Mouse (Mus musculus) cerebellum, adult 18-20 months (tissue): ENCODE results near the gene Zfp747.
"Not testable (repeated sequence)": the region's sequence is repeated elsewhere in the genome, so short reads cannot be mapped to it uniquely, and the experiment has no call there.

Experiments used
- DNase-seq, 2 experiments: peaks; one replicate each; pipeline ENCODE4 v3.0.0; 2021

Gene Zfp747

GRCm38 (mm10) chr7:127371213-127371612 lies 4.6 kb downstream of the Zfp747 start:
- no peak for DNase-seq

DNA sequence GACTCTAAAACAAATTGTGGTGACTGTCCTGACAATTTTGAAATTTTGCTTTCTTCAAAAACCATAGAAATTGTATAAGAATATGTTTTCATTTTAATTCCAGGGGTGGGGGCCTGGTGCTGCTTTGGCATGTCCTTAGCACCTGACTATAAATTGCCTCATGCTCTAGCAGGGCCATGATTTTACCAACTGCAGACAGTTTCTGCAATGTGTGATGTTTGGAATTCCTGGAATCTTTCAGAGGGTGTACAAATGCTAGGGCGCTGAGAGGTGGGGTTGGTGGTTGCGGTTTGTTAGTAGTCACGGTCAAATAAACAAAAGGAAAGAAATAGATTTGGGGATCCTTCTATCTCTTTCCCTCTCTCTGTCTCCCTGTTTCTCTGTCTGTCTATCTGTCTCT lies 9.6 kb downstream of the Zfp747 start:
- DNase-seq, result no peak

GRCm38 (mm10) chr7:127364166-127364565 lies 11.7 kb downstream of the Zfp747 start:
- DNase-seq, result peak; percentile 46 to 50

DNA sequence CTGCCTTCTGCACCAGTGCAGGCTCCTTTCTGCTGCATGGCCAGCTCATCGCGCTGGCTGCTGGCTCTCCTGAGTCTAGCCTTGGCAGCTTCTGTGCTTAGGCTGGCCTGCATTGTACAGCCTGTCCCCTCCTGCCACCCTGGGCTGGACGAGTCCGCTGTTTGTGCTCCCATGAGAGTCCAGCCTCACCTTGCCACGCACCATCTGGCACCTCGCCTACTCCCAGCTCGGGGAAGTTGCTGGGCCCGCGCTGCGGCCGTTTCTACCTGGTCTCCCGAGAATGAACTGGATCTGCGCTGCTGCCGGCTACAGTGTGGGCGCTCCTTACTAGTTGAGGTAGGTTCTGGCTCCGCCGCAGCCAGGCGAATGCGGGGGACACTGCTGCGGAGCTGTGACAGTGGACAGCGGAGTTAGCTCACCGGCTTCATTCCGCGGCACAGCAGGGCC lies 12.4 kb downstream of the Zfp747 start:
- DNase-seq, result peak; percentile 72 to 78

DNA sequence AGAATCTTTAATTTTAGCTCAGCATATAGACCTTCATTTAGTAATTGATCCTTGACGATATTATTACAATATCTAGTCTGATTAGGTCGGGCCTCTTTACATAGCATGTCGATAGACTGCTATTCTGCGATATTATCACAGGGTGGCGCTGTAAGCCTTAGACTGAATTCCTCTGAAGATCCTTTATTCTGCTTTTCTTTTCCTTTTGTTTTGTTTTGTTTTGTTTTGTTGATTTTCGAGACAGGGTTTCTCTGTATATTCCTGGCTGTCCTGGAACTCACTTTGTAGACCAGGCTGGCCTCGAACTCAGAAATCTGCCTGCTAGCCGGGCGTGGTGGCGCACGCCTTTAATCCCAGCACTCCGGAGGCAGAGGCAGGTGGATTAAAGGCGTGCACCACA lies 13.4 kb downstream of the Zfp747 start:
- peak; percentile 35 to 51 for DNase-seq

DNA sequence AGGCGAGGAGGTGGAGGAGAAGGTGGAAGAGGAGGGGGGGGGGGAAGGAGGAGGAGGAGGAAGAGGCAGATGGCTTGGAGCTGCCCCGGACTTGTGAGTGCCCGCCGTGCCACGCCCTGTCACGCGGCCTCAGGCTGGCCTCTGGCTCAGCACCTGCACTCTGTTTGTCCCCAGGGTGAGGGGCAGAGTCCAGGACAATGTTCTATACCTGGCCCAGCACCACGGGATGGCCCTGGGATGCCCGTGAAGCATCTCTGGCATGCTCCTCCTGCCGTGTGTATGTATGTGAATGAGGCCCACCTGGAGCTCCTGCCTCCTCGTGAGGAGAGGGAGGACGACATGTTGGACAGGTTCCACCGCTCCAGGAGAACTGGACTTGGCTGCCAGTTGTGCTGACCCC lies 14.4 kb downstream of the Zfp747 start:
- DNase-seq, result peak in 1 of 2 experiments; percentile 29

GRCm38 (mm10) chr7:127360265-127360664 lies 15.6 kb downstream of the Zfp747 start:
- no peak for DNase-seq

- DNase-seq, result no peak
Observed at GRCm38 (mm10) chr7:127358472-127358871, 17.4 kb downstream of the Zfp747 start.

- no peak for DNase-seq
Observed at GRCm38 (mm10) chr7:127357871-127358270, 18.0 kb downstream of the Zfp747 start.

GRCm38 (mm10) chr7:127355796-127356195 lies 20.1 kb downstream of the Zfp747 start:
- DNase-seq, result no peak

DNA sequence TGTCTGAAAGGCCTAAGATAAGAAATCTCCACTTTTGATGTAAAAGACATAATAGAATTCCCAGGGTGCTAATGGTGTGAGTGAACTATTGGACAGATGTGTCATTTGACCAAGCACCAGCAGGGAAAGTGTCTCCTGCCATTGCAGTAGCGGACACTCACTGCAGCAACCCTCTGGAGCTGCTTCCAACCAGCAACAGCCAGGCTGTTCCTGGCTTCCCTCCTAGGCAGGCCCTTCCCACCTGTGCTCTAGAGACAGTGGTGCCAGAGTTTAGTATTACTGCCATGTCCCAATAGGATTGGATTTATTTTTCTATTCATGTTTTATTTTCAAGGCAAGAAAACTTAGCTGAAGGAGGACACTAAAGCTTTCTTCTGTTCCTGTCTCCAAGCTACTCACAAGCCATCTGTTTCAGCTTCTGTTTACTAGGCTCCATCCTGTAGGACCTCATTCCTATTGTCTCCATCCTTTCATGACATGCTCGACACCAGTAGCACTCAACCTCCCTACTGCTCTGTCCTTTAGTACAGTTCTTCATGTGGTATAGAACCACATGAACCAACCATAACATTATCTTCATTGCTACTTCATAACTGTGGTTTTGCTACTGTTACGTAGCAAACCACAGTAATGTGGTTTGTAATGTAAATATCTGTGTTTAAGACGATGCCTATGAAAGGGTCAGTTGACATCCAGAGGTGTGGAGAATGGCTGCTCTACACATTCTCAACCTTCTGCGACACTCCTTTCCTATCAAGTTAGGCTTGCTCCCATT lies 24.4 kb downstream of the Zfp747 start:
- DNase-seq, result no peak

DNA sequence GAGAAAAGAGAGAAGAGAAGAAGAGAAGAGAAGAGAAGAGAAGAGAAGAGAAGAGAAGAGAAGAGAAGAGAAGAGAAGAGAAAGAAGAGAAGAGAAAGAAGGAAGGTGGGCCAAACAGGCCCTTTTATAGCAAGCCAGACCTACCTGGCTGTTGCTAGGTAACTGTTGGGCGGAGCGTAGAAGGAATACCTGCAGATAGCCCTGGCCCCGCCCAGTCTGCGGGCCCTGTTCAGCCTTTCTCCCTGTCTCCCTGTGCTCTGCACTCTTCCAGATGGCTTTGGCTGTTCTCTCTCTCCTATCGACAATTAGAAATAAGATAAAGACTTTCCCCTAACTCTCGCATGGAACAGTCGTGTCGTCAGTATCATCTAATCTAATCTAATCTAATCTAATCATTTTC lies 29.2 kb downstream of the Zfp747 start:
- peak; percentile 39 to 40 for DNase-seq

DNA sequence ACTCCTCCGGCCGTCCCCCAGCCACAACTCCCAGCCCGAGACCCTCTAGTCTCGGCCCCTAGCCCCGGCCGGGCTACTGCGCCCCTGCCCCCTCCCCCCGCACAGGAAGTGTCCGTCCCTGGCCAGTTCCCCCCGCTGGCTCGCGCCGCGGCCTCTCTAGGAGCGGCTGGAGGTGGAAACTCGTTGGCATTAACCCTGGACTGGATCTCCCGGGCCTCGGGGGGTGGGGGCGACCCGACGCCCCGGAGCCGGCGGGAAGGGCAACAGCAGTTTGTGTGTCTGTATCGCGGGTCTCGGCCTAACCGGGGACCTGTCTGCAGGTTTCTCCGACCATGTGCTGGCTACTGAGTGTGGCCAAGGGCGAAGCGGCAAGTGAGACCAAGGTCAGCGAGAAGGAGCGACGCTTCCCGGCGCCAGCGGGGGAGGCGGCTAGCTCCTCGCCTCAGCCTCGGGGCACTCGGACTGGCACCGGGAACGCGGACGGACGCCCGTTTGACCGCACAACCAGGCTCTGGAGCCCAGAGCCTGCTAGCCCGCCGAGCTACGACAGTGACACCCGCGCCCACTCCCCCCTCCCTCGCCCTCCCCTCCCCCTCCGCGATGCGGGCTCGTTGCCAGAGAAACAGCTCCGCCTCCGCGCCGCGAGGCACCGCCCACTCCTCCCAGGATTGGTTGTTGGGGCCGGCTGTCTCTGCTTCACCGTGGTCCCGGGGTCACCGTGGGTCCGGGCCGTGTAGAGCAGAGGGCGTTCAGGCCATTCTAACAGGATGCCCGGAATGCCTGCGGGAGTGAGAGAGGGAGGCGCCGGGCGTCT lies 30.1 kb downstream of the Zfp747 start, which contains the start of gene Zfp768:
Zfp768 (minus strand) TSS at position 78 of the 814 bp plus-strand sequence.
- DNase-seq, result peak; percentile 89 to 96

- DNase-seq, result peak in 1 of 2 experiments; percentile 51
Observed at GRCm38 (mm10) chr7:127345092-127345491, 30.8 kb downstream of the Zfp747 start.

GRCm38 (mm10) chr7:127344371-127344770 lies 31.5 kb downstream of the Zfp747 start:
- peak; percentile 11 to 14 for DNase-seq

DNA sequence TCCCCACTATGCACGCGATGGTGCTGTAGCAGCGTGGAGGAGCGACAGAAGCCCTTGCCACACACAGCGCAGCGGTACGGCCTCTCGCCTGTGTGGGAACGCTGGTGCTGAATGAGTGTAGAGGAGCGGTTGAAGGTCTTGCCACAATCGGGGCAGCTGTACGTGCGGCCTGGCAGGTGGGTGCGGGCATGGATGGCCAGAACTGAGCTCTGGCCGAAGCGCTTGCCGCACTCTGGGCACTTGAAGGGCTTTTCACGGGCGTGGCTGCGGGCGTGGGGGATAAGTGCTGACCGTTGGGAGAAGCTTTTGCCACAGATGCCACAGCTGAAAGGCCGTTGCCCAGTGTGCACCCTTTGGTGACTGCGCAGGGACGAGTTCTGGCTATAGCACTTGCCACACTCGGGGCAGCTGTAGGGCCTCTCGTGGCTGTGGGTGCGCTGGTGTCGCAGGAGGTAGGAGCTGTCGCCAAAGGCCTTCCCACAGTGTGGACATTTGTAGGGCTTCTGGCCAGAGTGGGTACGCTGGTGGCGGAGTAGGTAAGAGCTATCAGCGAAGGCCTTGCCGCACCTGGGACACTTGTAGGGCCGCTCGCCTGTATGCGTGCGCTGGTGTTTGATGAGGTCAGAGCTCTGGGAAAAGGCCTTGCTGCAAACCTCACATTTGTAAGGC lies 32.4 kb downstream of the Zfp747 start:
- DNase-seq, result peak; percentile 12 to 23

- no peak for DNase-seq
Observed at GRCm38 (mm10) chr7:127342888-127343287, 33.0 kb downstream of the Zfp747 start.

GRCm38 (mm10) chr7:127342332-127342731 lies 33.5 kb downstream of the Zfp747 start:
- DNase-seq, result no peak

GRCm38 (mm10) chr7:127341861-127342260 lies 34.0 kb downstream of the Zfp747 start:
- DNase-seq, result not testable (repeated sequence)

GRCm38 (mm10) chr7:127341356-127341755 lies 34.5 kb downstream of the Zfp747 start:
- DNase-seq, result no peak

- no peak for DNase-seq
Observed at GRCm38 (mm10) chr7:127337636-127338035, 38.2 kb downstream of the Zfp747 start.

GRCm38 (mm10) chr7:127335604-127336003 lies 40.2 kb downstream of the Zfp747 start:
- no peak for DNase-seq

DNA sequence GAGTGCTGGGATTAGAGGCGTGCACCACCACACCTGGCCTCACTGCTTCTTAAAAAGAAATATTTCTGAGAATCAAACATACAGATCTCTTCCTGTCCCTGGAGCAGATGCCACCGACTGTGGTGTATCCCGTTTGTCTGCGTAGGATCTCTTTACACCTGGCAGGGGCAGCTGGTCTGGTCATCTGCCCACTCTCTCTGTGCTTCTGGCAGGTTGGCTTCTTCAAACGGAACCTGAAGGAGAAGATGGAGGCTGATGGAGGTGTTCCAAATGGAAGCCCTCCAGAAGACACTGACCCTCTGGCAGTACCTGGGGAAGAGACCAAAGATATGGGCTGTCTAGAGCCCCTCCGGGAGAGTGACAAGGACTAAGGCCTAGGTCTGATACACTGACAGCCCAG lies 42.6 kb downstream of the Zfp747 start:
- DNase-seq, result no peak
